Mouse (Mus musculus) E14TG2a.4 (cell line): ENCODE data around the gene Tra2b.

ENCODE experiments used
- CTCF ChIP-seq: conservative IDR thresholded peaks from 2 replicates; pipeline ENCODE4 v1.5.1; 2014; ENCODE audit warnings: low read length
- NANOG ChIP-seq: IDR thresholded peaks from 2 replicates; pipeline ENCODE4 v1.6.1; 2014; ENCODE audit warnings: borderline replicate concordance, low read length, mixed read lengths

DNA sequence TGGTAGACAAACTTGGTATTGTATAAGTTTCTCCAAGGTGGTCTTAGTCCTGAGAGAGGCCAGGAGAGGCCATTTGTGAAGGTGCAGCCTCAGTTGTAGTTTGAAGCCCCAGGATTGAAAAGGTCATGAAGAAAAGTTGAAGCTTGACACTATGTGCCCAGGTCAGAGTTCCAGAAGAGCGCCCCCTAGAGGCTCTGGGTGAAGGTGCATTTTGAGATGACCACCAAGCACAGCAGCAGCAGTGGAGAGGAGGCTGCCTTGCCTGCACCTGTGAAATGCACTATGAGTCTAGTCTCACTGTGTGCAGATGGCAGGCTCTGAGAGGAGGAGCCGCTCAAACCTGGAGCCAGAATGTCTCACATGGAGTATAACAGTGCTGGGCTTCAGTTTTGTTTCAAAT lies 27.8 kb upstream of the Tra2b start:
- TF ChIP-seq CTCF (peak; percentile 57), NANOG (no peak)
